Mouse (Mus musculus) heart, postnatal 4 days (tissue): ENCODE data around the gene Mcrip2. TPM values are rescaled to one million over a fixed set of nuclear protein-coding genes. Genes with fewer than 3 reads are reported as not detected.

Source experiments
- microRNA-seq, 2 experiments: library from miRNA; unstranded; fragments of <30 nt; microRNA quantifications; one replicate each; pipeline ENCODE4 v1.2.0; 2021 to 2022
- total RNA-seq, 2 experiments: library from RNA; stranded (reverse); gene quantifications; 2 replicates each; pipeline ENCODE4 v1.2.3; 2021

Mcrip2 gene
- total RNA-seq, 2 experiments from 2014 or later, result 195 to 217 TPM

Small RNA genes within 50 kb of the gene (microRNA-seq; reads per million reads assigned to microRNA genes)
- gene Mir3082, result 1.4 to 2.1 reads per million in 2 experiments

Other genes with a start within 250 kb of the Mcrip2 start
- gene Gng13, start 151.6 kb downstream of the Mcrip2 start, total RNA-seq, result 1 to 10 TPM in 1 of 2 experiments, not detected in 1; 2.3 TPM
- gene Chtf18, start 141.3 kb downstream of the Mcrip2 start, total RNA-seq, result 10 to 100 TPM; 12.6 to 13.6 TPM
- gene Rpusd1, start 141.1 kb downstream of the Mcrip2 start, total RNA-seq, result 1 to 10 TPM; 5.4 to 6.6 TPM
- not detected for gene Mslnl, start 132.7 kb downstream of the Mcrip2 start, total RNA-seq
- gene Msln, start 114.4 kb downstream of the Mcrip2 start, total RNA-seq, result 10 to 100 TPM; 38.4 to 43.3 TPM
- 10 to 100 TPM; 41.7 to 46.9 TPM for gene Narfl, start 95.0 kb downstream of the Mcrip2 start, total RNA-seq
- 10 to 100 TPM; 27.8 to 29.4 TPM for gene Haghl, start 83.1 kb downstream of the Mcrip2 start, total RNA-seq
- gene Ccdc78, start 82.2 kb downstream of the Mcrip2 start, total RNA-seq, result not detected
- 10 to 100 TPM; 41.0 to 44.2 TPM for gene Fam173a, start 75.9 kb downstream of the Mcrip2 start, total RNA-seq
- gene AC134908.4, start 73.1 kb downstream of the Mcrip2 start, total RNA-seq, result 1 to 10 TPM in 1 of 2 experiments, under 1 TPM in 1; 0.86 to 1.2 TPM
- gene Metrn, start 71.6 kb downstream of the Mcrip2 start, total RNA-seq, result 10 to 100 TPM; 48.4 to 49.3 TPM
- 1 to 10 TPM in 1 of 2 experiments, under 1 TPM in 1; 0.93 to 1.2 TPM for gene Fbxl16, start 59.7 kb downstream of the Mcrip2 start, total RNA-seq
- gene Wdr24, start 45.1 kb downstream of the Mcrip2 start, total RNA-seq, result 10 to 100 TPM in 1 of 2 experiments, 1 to 10 TPM in 1; 10.0 to 12.3 TPM
- 10 to 100 TPM; 34.7 to 37.4 TPM for gene Jmjd8, start 39.9 kb downstream of the Mcrip2 start, total RNA-seq
- 100 to 1,000 TPM; 149 to 158 TPM for gene Stub1, start 35.4 kb downstream of the Mcrip2 start, total RNA-seq
- 1 to 10 TPM; 2.0 to 2.5 TPM for gene Rhbdl1, start 31.5 kb downstream of the Mcrip2 start, total RNA-seq
- gene Gm20683, start 27.0 kb downstream of the Mcrip2 start, total RNA-seq, result 1 to 10 TPM; 1.8 to 2.6 TPM
- 10 to 100 TPM; 77.1 to 78.4 TPM for gene Rhot2, start 23.9 kb downstream of the Mcrip2 start, total RNA-seq
- 10 to 100 TPM; 14.4 to 15.1 TPM for gene Wdr90, start 7.3 kb downstream of the Mcrip2 start, total RNA-seq
- 10 to 100 TPM; 10.8 to 11.7 TPM for gene Mettl26, start 6.3 kb upstream of the Mcrip2 start, total RNA-seq
- gene Wfikkn1, start 12.1 kb upstream of the Mcrip2 start, total RNA-seq, result 1 to 10 TPM in 1 of 2 experiments, under 1 TPM in 1; 0.70 to 1.1 TPM
- 10 to 100 TPM; 16.1 to 16.6 TPM for gene Rab40c, start 51.0 kb upstream of the Mcrip2 start, total RNA-seq
- 10 to 100 TPM; 86.0 to 89.4 TPM for gene Pigq, start 76.2 kb upstream of the Mcrip2 start, total RNA-seq
- gene Nhlrc4, start 76.2 kb upstream of the Mcrip2 start, total RNA-seq, result not detected
- not detected for gene A930017K11Rik, start 83.8 kb upstream of the Mcrip2 start, total RNA-seq
- gene Capn15, start 117.0 kb upstream of the Mcrip2 start, total RNA-seq, result 10 to 100 TPM; 13.0 to 16.7 TPM
- gene Rab11fip3, start 200.8 kb upstream of the Mcrip2 start, total RNA-seq, result 10 to 100 TPM; 21.0 to 22.9 TPM
- 10 to 100 TPM; 14.6 to 17.0 TPM for gene Decr2, start 221.6 kb upstream of the Mcrip2 start, total RNA-seq
- gene Nme4, start 226.8 kb upstream of the Mcrip2 start, total RNA-seq, result 10 to 100 TPM; 10.3 to 10.8 TPM
- gene Tmem8, start 244.5 kb upstream of the Mcrip2 start, total RNA-seq, result 1 to 10 TPM; 1.4 to 1.7 TPM